Mouse (Mus musculus): ENCODE data around the gene Pcgf1.
A peak's percentile ranks its signal among the peaks of the same experiment; 100 is the strongest.

The Pcgf1 gene

DNA sequence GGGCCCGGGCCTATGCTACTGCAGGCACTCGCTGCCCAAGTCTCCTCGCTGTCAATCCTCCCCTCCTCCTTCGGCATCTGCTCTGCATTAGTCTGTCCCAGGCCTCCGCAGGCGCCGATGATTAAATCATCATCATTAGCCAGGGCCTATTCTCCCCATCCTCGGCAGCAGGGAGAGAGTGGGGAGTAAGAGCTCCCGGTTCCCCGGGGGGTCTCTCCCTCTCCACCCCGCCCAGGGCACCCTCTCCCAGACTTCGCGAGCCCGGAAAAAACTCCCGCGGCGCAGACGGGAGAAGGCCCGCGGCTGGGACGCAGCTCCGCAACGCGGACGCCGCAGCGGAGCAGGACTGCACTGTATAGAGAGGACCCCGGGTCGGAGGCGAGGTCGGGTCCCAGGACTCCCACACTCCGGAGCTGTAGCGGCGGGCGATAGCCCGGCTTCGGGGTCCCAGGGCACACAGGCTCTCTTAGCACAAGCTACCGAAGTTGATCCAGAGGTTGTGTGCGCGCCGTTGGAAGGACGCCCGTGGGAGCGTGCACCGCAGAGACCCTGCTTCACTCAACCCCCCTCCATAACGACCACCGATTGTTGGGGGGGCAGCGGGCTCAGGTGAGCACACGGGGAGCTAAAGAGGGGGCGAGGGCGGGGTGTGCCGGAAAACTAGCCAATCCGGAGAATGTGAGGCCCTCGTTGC, at the start of gene Pcgf1:
Gene Pcgf1, plus strand, starts transcription at position 240 of the 694 bp plus-strand sequence.
- DNase-seq (ENCODE audit: low spot score): peak; percentile 64

GRCm38 (mm10) chr6:83029777-83030176, 47.9 kb upstream of the Pcgf1 start:
- DNase-seq (ENCODE audit: low spot score): no peak

DNA sequence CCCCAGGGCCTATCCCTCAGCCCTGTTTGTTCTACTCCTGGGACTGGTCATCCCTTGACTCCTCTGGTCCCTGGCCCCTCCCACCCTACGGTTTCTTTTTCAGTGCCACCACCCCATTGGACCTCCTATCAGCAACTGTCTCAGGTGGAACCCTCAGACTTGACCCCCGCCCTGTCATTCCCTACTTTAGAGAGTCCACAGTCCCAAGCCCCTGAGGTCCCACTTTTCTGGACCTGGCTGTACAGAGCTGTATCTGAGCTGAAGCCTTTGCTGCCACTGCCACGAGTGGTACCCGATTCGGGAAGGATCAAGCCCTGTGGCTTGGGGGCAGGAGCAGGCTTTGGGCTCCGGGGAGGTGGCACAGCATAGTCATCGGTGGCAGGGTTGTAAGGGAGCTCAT, 46.6 kb upstream of the Pcgf1 start:
- no peak for DNase-seq (ENCODE audit: low spot score)

DNA sequence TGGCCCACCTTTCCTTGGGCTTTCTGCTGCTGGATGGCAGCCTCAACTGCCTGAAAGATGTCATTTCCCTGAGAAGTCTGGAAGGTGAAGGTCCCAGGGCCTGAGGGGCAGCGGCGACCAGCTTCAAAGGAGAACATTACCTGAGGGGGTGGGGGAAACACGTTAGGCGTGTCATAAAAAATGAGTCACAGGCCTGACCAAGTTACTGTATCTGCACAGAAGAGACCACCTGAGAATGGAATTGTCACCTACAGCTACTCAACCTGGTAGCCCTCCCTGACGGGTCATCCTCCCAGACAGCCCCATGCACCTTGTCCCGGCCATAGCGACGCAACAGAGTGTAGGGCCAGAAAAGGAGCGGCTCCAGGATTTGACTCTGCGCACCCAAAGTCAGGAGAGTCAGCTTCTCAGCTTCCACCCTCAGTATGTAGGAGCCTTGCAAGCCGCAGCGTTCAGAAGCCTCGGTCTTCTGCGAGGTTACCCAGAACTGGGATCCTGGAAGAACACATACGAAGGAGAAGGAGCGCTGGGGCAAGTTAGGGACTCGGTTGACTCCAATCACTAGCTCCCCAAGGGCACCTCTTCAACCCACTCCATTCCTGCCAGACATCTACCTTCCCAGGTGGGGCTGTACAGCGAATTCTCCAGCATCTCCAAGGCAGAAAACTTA, 45.6 kb upstream of the Pcgf1 start:
- DNase-seq (ENCODE audit: low spot score): no peak

GRCm38 (mm10) chr6:83032769-83033191, 44.9 kb upstream of the Pcgf1 start:
- DNase-seq (ENCODE audit: low spot score): peak; percentile 63

DNA sequence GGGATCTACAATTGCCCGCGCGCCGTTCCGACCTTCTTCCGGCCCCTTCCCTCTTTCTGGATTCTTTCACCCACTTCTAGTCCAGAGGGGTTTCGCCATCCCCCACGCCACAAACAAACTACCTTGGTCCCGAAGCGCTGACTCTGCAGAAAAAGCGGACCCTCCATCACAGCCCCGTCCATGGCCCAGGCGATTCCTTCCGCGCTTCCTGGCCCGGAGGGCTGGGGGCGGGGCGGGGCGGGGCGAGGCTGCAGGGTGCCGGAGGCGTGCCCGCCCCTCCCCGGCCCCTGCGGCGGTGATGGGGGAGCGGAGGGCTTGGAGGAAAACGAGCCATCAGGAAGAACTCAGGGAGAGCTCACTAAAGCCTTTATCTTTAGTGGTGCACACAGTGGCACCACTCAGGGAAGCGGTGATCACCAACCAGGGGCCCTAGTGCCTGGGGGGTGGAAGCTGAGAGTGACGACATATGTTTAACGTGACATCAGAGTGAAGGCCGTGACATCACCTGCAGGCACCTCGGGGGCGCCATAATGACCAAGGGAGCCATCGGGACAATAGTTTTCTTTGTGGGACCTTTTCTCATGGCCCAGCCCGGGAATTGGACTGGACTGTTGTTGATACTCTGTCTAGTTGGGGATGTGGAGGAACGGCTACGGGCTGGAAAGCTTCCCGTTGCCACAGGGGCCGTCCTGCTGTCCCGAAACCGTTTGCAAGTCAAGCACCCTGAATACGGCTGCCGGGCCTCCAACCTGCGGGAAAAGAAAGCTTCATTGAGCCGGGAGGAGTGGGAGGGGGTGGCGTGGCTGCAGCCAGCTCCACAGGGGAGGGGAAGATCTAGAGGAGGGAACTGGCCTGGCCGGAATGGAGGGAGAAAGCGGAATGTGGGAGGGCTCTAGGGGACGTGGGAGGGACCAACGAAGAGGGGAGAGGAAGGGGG, 44.2 kb upstream of the Pcgf1 start, which contains the start of the genes Dok1 and Loxl3:
Gene Dok1, minus strand, starts transcription at position 223 of the 937 bp plus-strand sequence.
Gene Loxl3, plus strand, starts transcription at position 925 of the 937 bp plus-strand sequence.
- peak; percentile 82 for DNase-seq (ENCODE audit: low spot score)

DNA sequence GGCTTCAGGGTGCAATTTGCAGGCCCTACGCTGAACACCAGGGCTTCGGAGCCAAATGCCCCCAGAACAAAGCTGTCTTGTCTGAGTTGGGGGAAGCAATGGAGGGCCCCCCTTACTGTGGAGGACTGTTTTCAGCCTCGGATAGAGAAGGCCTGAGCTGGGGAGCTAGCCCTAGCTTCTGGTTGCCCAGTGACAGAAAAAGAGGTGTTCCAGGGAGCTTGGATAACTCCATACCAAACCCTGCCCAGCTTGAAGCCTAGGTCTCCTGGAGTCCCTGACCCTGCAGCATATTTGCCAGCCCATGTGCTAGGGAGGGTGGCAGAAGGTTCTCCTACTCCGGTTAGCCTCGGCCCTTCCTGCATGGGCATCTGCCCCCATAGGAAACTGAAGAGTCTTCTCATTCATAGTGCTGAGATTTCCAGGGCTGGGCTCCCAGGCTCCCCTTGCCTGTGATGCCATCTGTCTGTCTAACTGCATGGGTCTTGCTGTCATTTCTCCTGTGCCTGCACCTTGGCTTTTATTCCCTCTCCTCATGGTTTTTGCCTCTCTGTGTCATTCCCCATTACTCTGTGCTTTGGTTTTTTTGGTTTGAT, 43.1 kb upstream of the Pcgf1 start:
- no peak for DNase-seq (ENCODE audit: low spot score)

- DNase-seq (ENCODE audit: low spot score): no peak
These were observed 40.5 kb upstream of the Pcgf1 start for GRCm38 (mm10) chr6:83037188-83037587.

DNA sequence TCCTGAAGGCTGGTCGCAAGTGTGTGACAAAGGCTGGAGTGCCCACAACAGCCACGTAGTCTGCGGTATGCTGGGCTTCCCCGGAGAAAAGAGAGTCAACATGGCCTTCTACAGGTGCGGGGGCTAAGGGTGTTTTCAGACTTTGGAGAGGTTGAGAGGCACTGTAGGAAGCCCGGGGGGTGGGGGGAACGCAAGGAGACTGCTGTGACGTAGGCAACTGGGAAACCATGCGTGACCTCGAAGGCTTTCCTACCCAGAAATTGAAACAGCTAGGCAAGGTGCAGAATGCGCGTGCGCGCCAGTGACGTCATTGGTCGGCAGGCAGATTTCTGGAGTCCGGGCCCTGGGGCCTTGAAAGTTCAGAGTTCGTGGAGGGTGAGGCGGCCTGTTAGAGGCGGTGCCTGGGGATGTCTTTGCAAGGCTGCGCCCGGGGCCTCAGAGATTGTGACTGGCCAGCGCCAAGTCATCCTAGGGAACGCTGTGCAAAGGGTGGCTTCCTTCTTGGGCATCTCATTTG, 39.1 kb upstream of the Pcgf1 start:
- DNase-seq (ENCODE audit: low spot score): peak; percentile 96

- no peak for DNase-seq (ENCODE audit: low spot score)
These were observed 37.1 kb upstream of the Pcgf1 start for GRCm38 (mm10) chr6:83040601-83041000.

- DNase-seq (ENCODE audit: low spot score): no peak
These were observed 34.1 kb upstream of the Pcgf1 start for GRCm38 (mm10) chr6:83043561-83043960.

DNA sequence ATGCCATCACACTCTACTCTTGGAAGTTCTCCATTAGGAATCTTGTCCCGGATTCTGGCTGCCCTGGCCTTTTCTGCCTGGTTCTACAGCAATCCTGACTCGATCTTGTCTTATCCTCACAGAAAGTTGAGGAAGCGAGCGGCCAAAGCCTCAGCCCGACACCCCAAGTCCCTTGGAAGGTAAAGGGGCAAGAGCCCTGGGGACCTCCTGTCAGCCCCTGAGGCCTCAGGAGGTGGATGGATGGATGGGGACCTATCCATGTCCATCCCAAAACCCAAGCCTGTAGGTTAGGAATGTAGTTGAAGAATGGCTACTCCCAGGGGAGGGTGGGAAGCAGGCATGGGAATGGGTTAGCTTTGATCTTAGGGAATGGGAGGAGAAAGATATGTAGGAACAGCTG, 33.7 kb upstream of the Pcgf1 start:
- no peak for DNase-seq (ENCODE audit: low spot score)

GRCm38 (mm10) chr6:83044742-83045141, 32.9 kb upstream of the Pcgf1 start:
- DNase-seq (ENCODE audit: low spot score): no peak

DNA sequence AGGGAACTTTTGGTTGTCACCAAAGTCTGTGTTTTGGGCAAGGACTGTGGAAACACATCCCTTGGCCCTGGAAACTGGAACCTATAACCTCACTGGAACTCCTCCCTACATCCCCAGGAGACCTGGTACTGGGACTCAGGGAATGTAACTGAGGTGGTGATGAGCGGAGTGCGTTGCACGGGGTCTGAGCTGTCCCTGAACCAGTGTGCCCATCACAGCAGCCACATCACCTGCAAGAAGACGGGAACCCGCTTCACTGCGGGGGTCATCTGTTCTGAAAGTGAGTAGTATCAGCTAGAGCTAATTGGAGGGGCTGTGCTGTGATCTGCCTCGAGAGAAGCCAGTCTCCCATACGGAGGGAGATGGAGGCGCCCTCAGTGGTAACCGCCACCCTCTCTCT, 28.3 kb upstream of the Pcgf1 start:
- no peak for DNase-seq (ENCODE audit: low spot score)

GRCm38 (mm10) chr6:83053136-83053960, 24.3 kb upstream of the Pcgf1 start:
- no peak for DNase-seq (ENCODE audit: low spot score)

DNA sequence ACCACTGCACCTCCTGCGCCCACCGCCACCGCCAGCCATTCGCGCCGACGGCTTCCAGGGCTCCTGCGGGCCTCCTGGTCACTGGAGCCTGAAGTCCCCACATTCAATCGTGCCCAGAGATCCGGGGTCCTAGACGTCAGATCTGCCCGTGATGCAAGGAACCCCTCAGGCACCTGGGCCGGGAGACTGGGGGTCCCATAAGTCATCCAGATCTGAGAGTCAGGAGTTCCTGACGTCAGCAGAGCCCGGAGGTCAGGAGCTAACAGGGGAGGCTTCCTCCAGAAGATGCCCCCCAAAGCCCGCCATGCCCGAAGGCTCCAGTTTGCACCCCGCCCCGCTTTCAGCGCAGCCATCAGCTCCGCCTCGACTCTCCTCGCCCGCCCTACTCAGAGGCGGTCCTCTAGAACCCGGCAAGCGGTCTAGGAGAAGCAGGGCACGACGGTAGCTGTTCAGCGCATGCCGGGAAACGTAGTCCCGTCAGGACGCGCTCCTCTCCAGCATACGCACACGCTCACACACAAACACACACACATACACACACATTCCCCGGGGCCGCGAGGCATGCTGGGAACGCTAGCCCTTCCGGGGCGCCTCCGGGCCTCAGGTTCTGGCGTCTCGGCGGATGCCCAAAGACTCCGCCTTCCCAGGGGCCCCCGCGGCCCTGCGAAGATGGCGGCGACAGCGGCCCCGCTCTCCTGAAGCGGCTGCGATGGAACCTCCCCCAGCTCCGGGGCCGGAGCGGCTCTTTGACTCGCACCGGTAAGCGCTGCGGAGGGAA, 23.4 kb upstream of the Pcgf1 start, which contains the start of gene Aup1:
Gene Aup1, plus strand, starts transcription at position 448 of the 778 bp plus-strand sequence.
- DNase-seq (ENCODE audit: low spot score): peak; percentile 98

DNA sequence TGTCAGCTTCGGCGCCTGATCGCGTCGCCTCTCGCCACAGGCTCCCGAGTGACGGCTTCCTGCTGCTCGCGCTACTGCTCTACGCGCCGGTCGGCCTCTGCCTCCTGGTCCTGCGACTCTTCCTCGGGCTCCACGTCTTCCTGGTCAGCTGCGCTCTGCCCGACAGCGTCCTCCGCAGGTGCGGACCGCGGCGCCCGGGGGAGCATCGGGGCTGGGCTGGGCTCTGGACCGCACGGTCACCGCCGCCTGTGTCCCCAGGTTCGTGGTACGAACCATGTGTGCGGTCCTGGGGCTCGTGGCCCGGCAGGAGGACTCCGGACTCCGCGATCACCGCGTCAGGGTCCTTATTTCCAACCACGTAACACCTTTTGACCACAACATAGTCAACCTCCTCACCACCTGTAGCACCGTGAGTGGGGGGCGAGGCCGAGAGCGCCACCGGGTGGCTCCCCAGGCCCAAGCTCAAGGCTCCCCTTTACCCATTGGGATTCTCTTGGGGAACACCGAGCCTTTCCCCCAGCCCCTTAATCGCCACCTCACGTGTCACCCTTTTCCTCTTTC, 22.7 kb upstream of the Pcgf1 start, which contains the start of gene Htra2:
Gene Htra2, minus strand, starts transcription at position 403 of the 561 bp plus-strand sequence.
- DNase-seq (ENCODE audit: low spot score): peak; percentile 66

GRCm38 (mm10) chr6:83057790-83058189, 19.9 kb upstream of the Pcgf1 start, which contains the start of gene Dqx1:
Gene Dqx1 (plus strand): TSS chr6:83057844.
- DNase-seq (ENCODE audit: low spot score): no peak

GRCm38 (mm10) chr6:83058725-83059124, 18.9 kb upstream of the Pcgf1 start:
- DNase-seq (ENCODE audit: low spot score): no peak

Data from testis, postnatal 10 days (tissue).